Mouse (Mus musculus) liver, embryonic 14.5 days (tissue): Measurements from ENCODE around the gene Gpd2.

Source experiments
- CTCF ChIP-seq: IDR thresholded peaks from 2 replicates; pipeline ENCODE4 v1.5.1; 2016; ENCODE audit warnings: antibody characterized with exemption, low read depth, control low read depth
- EP300 ChIP-seq: IDR thresholded peaks from 2 replicates; pipeline ENCODE4 v1.6.1; 2016; ENCODE audit warnings: antibody characterized with exemption, low read depth

DNA sequence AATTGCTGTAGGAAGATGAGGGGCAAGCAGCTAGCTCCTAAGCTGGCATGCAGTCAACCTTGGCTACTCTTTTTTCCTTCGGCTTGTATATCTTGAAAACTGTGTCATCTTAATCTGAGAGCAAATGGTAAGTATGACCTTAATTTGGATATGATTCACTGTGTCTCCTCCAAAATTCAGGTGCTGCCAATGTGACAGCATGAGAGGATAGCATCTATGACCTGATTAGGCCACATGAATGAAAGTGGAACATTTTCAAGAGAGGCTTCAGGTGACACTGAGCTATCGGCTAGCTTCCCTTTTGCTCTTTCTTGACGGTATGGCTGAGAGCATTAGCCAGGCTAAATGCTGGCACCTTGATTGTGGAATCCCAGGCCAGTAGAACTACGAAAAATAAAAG, 171.0 kb downstream of the Gpd2 start:
- TF ChIP-seq CTCF = no peak
- no peak for TF ChIP-seq EP300
